8 mouse cellular contexts compared by ENCODE assay signal in the genomic region with DNA sequence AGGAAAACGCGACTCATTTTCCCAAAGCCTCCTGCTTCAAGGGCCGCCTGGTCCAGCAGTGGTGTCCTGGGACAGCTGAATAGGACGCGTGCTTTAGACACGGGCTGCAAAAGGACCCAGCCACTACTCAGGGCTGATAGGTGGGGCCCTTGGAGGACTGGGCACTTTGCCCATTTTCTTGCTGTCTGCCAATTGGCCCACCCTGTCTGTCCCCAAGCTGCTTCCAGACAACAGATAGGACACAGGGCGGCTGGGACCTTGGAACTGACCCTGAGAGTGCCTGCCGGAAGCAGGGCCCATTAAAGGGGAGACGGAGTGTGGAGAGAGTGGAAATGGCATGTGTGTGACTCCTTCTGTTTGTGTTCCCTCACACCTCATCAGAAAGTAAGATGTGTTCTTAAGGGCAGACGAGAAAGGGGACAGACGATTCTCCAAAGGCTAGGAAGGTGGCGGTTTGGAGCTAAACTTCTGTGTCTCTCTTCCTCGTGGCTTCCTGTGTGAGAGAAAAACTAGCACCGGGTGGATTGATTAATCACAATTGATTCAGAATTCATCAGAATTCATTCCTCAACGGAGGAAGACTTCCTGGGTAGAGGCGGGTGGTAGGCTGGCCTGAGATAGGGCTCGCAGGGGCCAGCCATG. TPM values are rescaled to one million over a fixed set of nuclear protein-coding genes. Genes with fewer than 3 reads are reported as not detected.
DNase-seq lines count a peak whose midpoint lies in the region; ATAC-seq and TF ChIP-seq lines count a peak whose summit lies in the region.

No protein-coding gene starts in this region.

- peak; percentile 74 for DNase-seq in forebrain, embryonic 11.5 days (ENCODE audit: low spot score)
- DNase-seq in kidney, postnatal 0 days (ENCODE audit: low spot score) = peak; percentile 89
- peak in 1 of 3 experiments; percentile 49 for DNase-seq in liver, embryonic 14.5 days (ENCODE audit: low read depth in 3 of 3, low spot score in 3 of 3)
- peak; percentile 66 for DNase-seq in neural tube, embryonic 11.5 days (ENCODE audit: low spot score)
- peak; percentile 82 for DNase-seq in stomach, postnatal 0 days (ENCODE audit: low spot score)

- no peaks in the 10 kb centered on the region for H3K9me3 ChIP-seq in E14TG2a.4 (ENCODE audit: low read length)
- H3K9me3 ChIP-seq in forebrain, embryonic 11.5 days (ENCODE audit: control insufficient read depth, low read length) = no peaks in the 10 kb centered on the region
- no peaks in the 10 kb centered on the region for H3K9me3 ChIP-seq in heart, embryonic 14.5 days (ENCODE audit: control insufficient read depth, low read length)
- H3K9me3 ChIP-seq in kidney, postnatal 0 days (replicated peaks; ENCODE audit: low read length) = no peaks in the 10 kb centered on the region
- no peaks in the 10 kb centered on the region for H3K9me3 ChIP-seq in liver, embryonic 14.5 days (ENCODE audit: control insufficient read depth, low read length)
- H3K9me3 ChIP-seq in neural tube, embryonic 11.5 days (ENCODE audit: control insufficient read depth, low read length) = no peaks in the 10 kb centered on the region
- H3K9me3 ChIP-seq in stomach, postnatal 0 days (ENCODE audit: control insufficient read depth, low read length) = no peaks in the 10 kb centered on the region

- peak overlapping the region; percentile 65 for H3K4me2 ChIP-seq in forebrain, embryonic 11.5 days (ENCODE audit: low read depth, low read length, severe bottlenecking)
- peak overlapping the region; percentile 82 for H3K4me2 ChIP-seq in heart, embryonic 14.5 days (ENCODE audit: low read length)
- peak overlapping the region; percentile 68 for H3K4me2 ChIP-seq in kidney, postnatal 0 days (ENCODE audit: low read length)
- H3K4me2 ChIP-seq in liver, embryonic 14.5 days (ENCODE audit: low read depth) = peak overlapping the region; percentile 78
- peak overlapping the region; percentile 83 for H3K4me2 ChIP-seq in neural tube, embryonic 11.5 days (ENCODE audit: low read depth)
- peak overlapping the region; percentile 74 for H3K4me2 ChIP-seq in stomach, postnatal 0 days (replicated peaks; ENCODE audit: low read depth)

- peaks cover 20% of the 10 kb centered on the region for H3K27me3 ChIP-seq in E14TG2a.4 (ENCODE audit: insufficient read depth, low read length)
- H3K27me3 ChIP-seq in forebrain, embryonic 11.5 days (ENCODE audit: control insufficient read depth, insufficient read depth, low read length) = no peaks in the 10 kb centered on the region
- no peaks in the 10 kb centered on the region for H3K27me3 ChIP-seq in heart, embryonic 14.5 days (ENCODE audit: control insufficient read depth, insufficient read depth, low read length)
- no peaks in the 10 kb centered on the region for H3K27me3 ChIP-seq in kidney, postnatal 0 days (ENCODE audit: insufficient read depth, low read length)
- no peaks in the 10 kb centered on the region; the same call in 1 of the 2 replicates for H3K27me3 ChIP-seq in liver, embryonic 14.5 days (ENCODE audit: control insufficient read depth, insufficient read depth, low read length)
- H3K27me3 ChIP-seq in neural tube, embryonic 11.5 days (ENCODE audit: control insufficient read depth, insufficient read depth, low read length) = no peaks in the 10 kb centered on the region
- H3K27me3 ChIP-seq in stomach, postnatal 0 days (ENCODE audit: control insufficient read depth, insufficient read depth, low read length) = no peaks in the 10 kb centered on the region

- 44% methylated on average over 17 of the region's 17 CpGs for WGBS in forebrain, embryonic 11.5 days
- WGBS in heart, embryonic 14.5 days = 10% methylated on average over 17 of the region's 17 CpGs
- 9% methylated on average over 17 of the region's 17 CpGs for WGBS in kidney, postnatal 0 days
- 45% methylated on average over 17 of the region's 17 CpGs for WGBS in liver, embryonic 14.5 days (ENCODE audit: insufficient replicate concordance)
- WGBS in neural tube, embryonic 11.5 days = 36% methylated on average over 17 of the region's 17 CpGs
- 18% methylated on average over 17 of the region's 17 CpGs for WGBS in stomach, postnatal 0 days

- H3K4me1 ChIP-seq in E14TG2a.4 (replicated peaks; ENCODE audit: low read depth, low read length) = peaks cover 51% of the 10 kb centered on the region
- H3K4me1 ChIP-seq in brown adipose tissue, adult 24 weeks (ENCODE audit: control insufficient read depth, insufficient read depth, insufficient read length, low read length) = peaks cover 21% of the 10 kb centered on the region
- peaks cover 2% of the 10 kb centered on the region; the same call in 1 of the 2 replicates for H3K4me1 ChIP-seq in forebrain, embryonic 11.5 days (replicated peaks; ENCODE audit: control insufficient read depth, insufficient read depth, low read length)
- peaks cover 33 to 43% of the 10 kb centered on the region in 2 experiments for H3K4me1 ChIP-seq in heart, embryonic 14.5 days (ENCODE audit: control insufficient read depth in 2 of 2, insufficient read depth in 2 of 2, low read length in 2 of 2)
- peaks cover 27% of the 10 kb centered on the region for H3K4me1 ChIP-seq in kidney, postnatal 0 days (replicated peaks; ENCODE audit: insufficient read depth, low read length)
- H3K4me1 ChIP-seq in liver, embryonic 14.5 days (replicated peaks; ENCODE audit: control insufficient read depth in 2 of 2, insufficient read depth in 2 of 2, low read length in 1 of 2) = peaks cover 5 to 26% of the 10 kb centered on the region in 2 experiments
- peaks cover 19% of the 10 kb centered on the region; the same call in 1 of the 2 replicates for H3K4me1 ChIP-seq in neural tube, embryonic 11.5 days (ENCODE audit: control insufficient read depth, insufficient read depth, low read length)
- H3K4me1 ChIP-seq in stomach, postnatal 0 days (replicated peaks; ENCODE audit: control insufficient read depth, insufficient read depth) = peaks cover 7% of the 10 kb centered on the region; the same call in 1 of the 2 replicates

- TF ChIP-seq EP300 in liver, embryonic 14.5 days (IDR thresholded peaks at IDR 0.05; ENCODE audit: low read depth) = no peak
- TF ChIP-seq EP300 in stomach, postnatal 0 days (optimal IDR thresholded peaks at IDR 0.05) = no peak

- peaks cover 25% of the 10 kb centered on the region for H3K36me3 ChIP-seq in E14TG2a.4 (ENCODE audit: insufficient read depth, low read length)
- H3K36me3 ChIP-seq in forebrain, embryonic 11.5 days (ENCODE audit: control insufficient read depth, insufficient read depth, low read length) = no peaks in the 10 kb centered on the region
- peaks cover 13% of the 10 kb centered on the region; the same call in 1 of the 2 replicates for H3K36me3 ChIP-seq in heart, embryonic 14.5 days (ENCODE audit: control insufficient read depth, insufficient read depth, low read length)
- H3K36me3 ChIP-seq in kidney, postnatal 0 days (ENCODE audit: insufficient read depth, low read length) = no peaks in the 10 kb centered on the region
- H3K36me3 ChIP-seq in liver, embryonic 14.5 days (replicated peaks; ENCODE audit: control insufficient read depth, insufficient read depth, low read depth) = no peaks in the 10 kb centered on the region
- H3K36me3 ChIP-seq in neural tube, embryonic 11.5 days (ENCODE audit: control insufficient read depth, insufficient read depth, low read length) = no peaks in the 10 kb centered on the region
- no peaks in the 10 kb centered on the region for H3K36me3 ChIP-seq in stomach, postnatal 0 days (ENCODE audit: control insufficient read depth, insufficient read depth, low read length)

- H3K4me3 ChIP-seq in E14TG2a.4 (replicated peaks; ENCODE audit: low read length) = peak overlapping the region; percentile 74
- H3K4me3 ChIP-seq in brown adipose tissue, adult 24 weeks (ENCODE audit: insufficient read depth, low read depth, low read length) = peak overlapping the region; percentile 54
- H3K4me3 ChIP-seq in forebrain, embryonic 11.5 days (ENCODE audit: low read depth, low read length) = peak overlapping the region; percentile 93; the same call in 1 of the 2 replicates
- peak overlapping the region; percentile 37 to 54 for H3K4me3 ChIP-seq in heart, embryonic 14.5 days (ENCODE audit: control insufficient read depth in 1 of 2, insufficient read depth in 1 of 2, low read depth in 1 of 2, low read length in 2 of 2)
- peak overlapping the region; percentile 94; the same call in 1 of the 2 replicates for H3K4me3 ChIP-seq in kidney, postnatal 0 days (replicated peaks; ENCODE audit: low read depth, low read length)
- H3K4me3 ChIP-seq in liver, embryonic 14.5 days (ENCODE audit: insufficient read depth in 1 of 2, low read depth in 2 of 2, low read length in 2 of 2) = peak overlapping the region in 1 of 2 experiments; percentile 51; a peak in 1 of 4 replicates
- no peak overlapping the region; the same call in 1 of the 2 replicates for H3K4me3 ChIP-seq in neural tube, embryonic 11.5 days (ENCODE audit: low read depth, low read length)
- peak overlapping the region; percentile 40 for H3K4me3 ChIP-seq in stomach, postnatal 0 days (ENCODE audit: low read depth, low read length)

- TF ChIP-seq CTCF in E14TG2a.4 (conservative IDR thresholded peaks at IDR 0.05; ENCODE audit: low read length) = no peak
- TF ChIP-seq CTCF in kidney, postnatal 0 days (IDR thresholded peaks at IDR 0.05; ENCODE audit: low read depth) = peak; percentile 13; the same call in 1 of the 2 replicates
- TF ChIP-seq CTCF in liver, embryonic 14.5 days (IDR thresholded peaks at IDR 0.05; ENCODE audit: low read depth) = no peak
- TF ChIP-seq CTCF in stomach, postnatal 0 days (IDR thresholded peaks at IDR 0.05; ENCODE audit: low read depth) = peak; percentile 1; the same call in 1 of the 2 replicates

- peak overlapping the region; percentile 99 for H3K27ac ChIP-seq in brown adipose tissue, adult 24 weeks (replicated peaks; ENCODE audit: low read depth, low read length)
- H3K27ac ChIP-seq in forebrain, embryonic 11.5 days (ENCODE audit: low read depth, low read length) = peak overlapping the region; percentile 1; the same call in 1 of the 2 replicates
- H3K27ac ChIP-seq in heart, embryonic 14.5 days (replicated peaks in 1 of 2; ENCODE audit: control insufficient read depth in 1 of 2, insufficient read depth in 1 of 2, low read depth in 2 of 2, low read length in 2 of 2) = peak overlapping the region; percentile 98 to 100
- peak overlapping the region; percentile 92 for H3K27ac ChIP-seq in kidney, postnatal 0 days
- H3K27ac ChIP-seq in liver, embryonic 14.5 days = 0 out of 2 replicates have a peak overlapping the region, but pooled peaks have one; percentile 10
- H3K27ac ChIP-seq in neural tube, embryonic 11.5 days (ENCODE audit: low read depth, low read length) = peak overlapping the region; percentile 0; the same call in 1 of the 2 replicates
- peak overlapping the region; percentile 95 for H3K27ac ChIP-seq in stomach, postnatal 0 days (replicated peaks)

- H3K9ac ChIP-seq in forebrain, embryonic 11.5 days (ENCODE audit: low read length) = peak overlapping the region; percentile 61
- H3K9ac ChIP-seq in heart, embryonic 14.5 days (ENCODE audit: low read length) = peak overlapping the region; percentile 82
- H3K9ac ChIP-seq in kidney, postnatal 0 days (ENCODE audit: low read depth, low read length) = peak overlapping the region; percentile 51; the same call in 1 of the 2 replicates
- no peak overlapping the region; the same call in 1 of the 2 replicates for H3K9ac ChIP-seq in liver, embryonic 14.5 days (replicated peaks)
- H3K9ac ChIP-seq in neural tube, embryonic 11.5 days (ENCODE audit: low read length) = peak overlapping the region; percentile 53; the same call in 1 of the 2 replicates
- peak overlapping the region; percentile 65 for H3K9ac ChIP-seq in stomach, postnatal 0 days (ENCODE audit: low read length)

- ATAC-seq in forebrain, embryonic 11.5 days (replicated peaks; ENCODE audit: low FRiP score) = peak; percentile 38
- peak; percentile 86 for ATAC-seq in heart, embryonic 14.5 days (ENCODE audit: insufficient number of reproducible peaks, insufficient read depth, low FRiP score, low read depth)
- ATAC-seq in kidney, postnatal 0 days (replicated peaks; ENCODE audit: low FRiP score, low read depth) = peak; percentile 73
- peak; percentile 17; the same call in 1 of the 2 replicates for ATAC-seq in liver, embryonic 14.5 days (ENCODE audit: insufficient read depth)
- ATAC-seq in neural tube, embryonic 11.5 days (ENCODE audit: insufficient read depth, low FRiP score, low TSS enrichment) = peak; percentile 28
- ATAC-seq in stomach, postnatal 0 days (ENCODE audit: low FRiP score, low TSS enrichment) = peak; percentile 56

RNA-seq across cellular contexts. Expression of gene Sik1, which starts 1.0 kb away (rescaled TPM):
- 9.6 and 39.2 TPM in 2 replicates for polyA plus RNA-seq in brown adipose tissue, adult 24 weeks (2012; ENCODE audit: insufficient read depth, insufficient read length, missing spikeins)
- polyA plus RNA-seq in forebrain, embryonic 11.5 days (2014; fragmentation: Nextera tagmentation; extraction: Ambion mirVana) = 15.6 and 16.7 TPM in 2 replicates
- 16.6 and 20.3 TPM in 2 replicates for polyA plus RNA-seq in heart, embryonic 14.5 days (2014; fragmentation: Nextera tagmentation; extraction: Ambion mirVana)
- polyA plus RNA-seq in kidney, postnatal 0 days (2015; fragmentation: Nextera tagmentation; extraction: Ambion mirVana) = 15.4 and 17.2 TPM in 2 replicates
- polyA plus RNA-seq in liver, embryonic 14.5 days (2012; rRNA removed) = 2.6 TPM in 2 replicates
- polyA plus RNA-seq in liver, embryonic 14.5 days (2014; fragmentation: Nextera tagmentation; extraction: Ambion mirVana) = 3.0 and 3.8 TPM in 2 replicates
- 18.3 and 19.7 TPM in 2 replicates for polyA plus RNA-seq in neural tube, embryonic 11.5 days (2014; fragmentation: Nextera tagmentation; extraction: Ambion mirVana)
- polyA plus RNA-seq in stomach, postnatal 0 days (2015; fragmentation: Nextera tagmentation; extraction: Ambion mirVana) = 18.2 and 19.8 TPM in 2 replicates

Comparison
In these comparisons a context has a peak if more than half of its experiments do, and no peak if none do; other contexts are left out.
1. CTCF ChIP-seq: peak in kidney, postnatal 0 days (single experiment) and stomach, postnatal 0 days (single experiment); none in E14TG2a.4 (single experiment) and liver, embryonic 14.5 days (single experiment).
2. H3K27ac ChIP-seq: peak in every context shown above with its lines; median percentile 99 in brown adipose tissue, adult 24 weeks; 99 in heart, embryonic 14.5 days; 95 in stomach, postnatal 0 days; 92 in kidney, postnatal 0 days; 10 in liver, embryonic 14.5 days; 1 in forebrain, embryonic 11.5 days; 0 in neural tube, embryonic 11.5 days.
3. ATAC-seq: peak in every context shown above with its lines; median percentile 86 in heart, embryonic 14.5 days; 73 in kidney, postnatal 0 days; 56 in stomach, postnatal 0 days; 38 in forebrain, embryonic 11.5 days; 28 in neural tube, embryonic 11.5 days; 17 in liver, embryonic 14.5 days.
4. Peak in every context shown above with its lines, with median percentiles within 50 percentile points of each other: H3K4me2 ChIP-seq.